Mouse (Mus musculus): ENCODE measurements around the gene Lurap1l. TPM values are rescaled to one million over a fixed set of nuclear protein-coding genes. Genes with fewer than 3 reads are reported as not detected.
A peak's percentile ranks its signal among the peaks of the same experiment; 100 is the strongest.

Gene Lurap1l
- polyA plus RNA-seq (2015; fragmentation: Nextera tagmentation; extraction: Ambion mirVana), result 33.9 and 37.3 TPM in 2 replicates

- Histone ChIP-seq H3K9me3 (no peaks in the 10 kb centered on the region), H3K36me3 (no peaks in the 10 kb centered on the region), H3K4me1 (peaks cover 3% of the 10 kb centered on the region; the same call in 1 of the 2 replicates), H3K4me3 (replicated peaks) (peak within 1 kb of the TSS; percentile 83), H3K9ac (peak within 1 kb of the TSS; percentile 80), H3K4me2 (peak within 1 kb of the TSS; percentile 88), H3K27ac (peak within 1 kb of the TSS; percentile 91), H3K27me3 (replicated peaks) (no peaks in the 10 kb centered on the region)
- ATAC-seq (ENCODE audit: insufficient read depth, low FRiP score, low read depth), result peak; percentile 66
- WGBS, result 0% methylated on average over 10 of the region's 10 CpGs
These were observed at the start of gene Lurap1l for GRCm38 (mm10) chr4:80910481-80910870. TSS of gene Lurap1l (plus strand) at chr4:80910646.

GRCm38 (mm10) chr4:80862962-80863361 is 47.5 kb upstream of the Lurap1l start:
- H3K36me3 ChIP-seq, result no peaks in the 10 kb centered on the region
- ATAC-seq (ENCODE audit: insufficient read depth, low FRiP score, low read depth), result no peak
- no peaks in the 10 kb centered on the region for H3K27me3 ChIP-seq (replicated peaks)
- no peak overlapping the region for H3K9ac ChIP-seq
- no peak overlapping the region for H3K4me2 ChIP-seq
- H3K9me3 ChIP-seq, result no peaks in the 10 kb centered on the region
- 0 out of 2 replicates have a peak, but pooled peaks cover 5% of the 10 kb centered on the region for H3K4me1 ChIP-seq
- 82% methylated on average over 9 of the region's 9 CpGs for WGBS
- no peak overlapping the region for H3K4me3 ChIP-seq (replicated peaks)
- H3K27ac ChIP-seq, result no peak overlapping the region

GRCm38 (mm10) chr4:80863906-80864305 is 46.5 kb upstream of the Lurap1l start:
- no peak for ATAC-seq (ENCODE audit: insufficient read depth, low FRiP score, low read depth)
- no peak overlapping the region for H3K9ac ChIP-seq
- H3K27me3 ChIP-seq (replicated peaks), result no peaks in the 10 kb centered on the region
- H3K4me2 ChIP-seq, result no peak overlapping the region
- H3K4me1 ChIP-seq, result 0 out of 2 replicates have a peak, but pooled peaks cover 5% of the 10 kb centered on the region
- H3K9me3 ChIP-seq, result no peaks in the 10 kb centered on the region
- H3K27ac ChIP-seq, result no peak overlapping the region
- no peak overlapping the region for H3K4me3 ChIP-seq (replicated peaks)
- no peaks in the 10 kb centered on the region for H3K36me3 ChIP-seq
- 64% methylated on average over 7 of the region's 7 CpGs for WGBS

- H3K27me3 ChIP-seq (replicated peaks), result no peaks in the 10 kb centered on the region
- H3K9me3 ChIP-seq, result no peaks in the 10 kb centered on the region
- 2% methylated on average over 17 of the region's 17 CpGs for WGBS
- no peaks in the 10 kb centered on the region for H3K36me3 ChIP-seq
- peak overlapping the region; percentile 70 for H3K4me2 ChIP-seq
- ATAC-seq (ENCODE audit: insufficient read depth, low FRiP score, low read depth), result no peak; the same call in 1 of the 2 replicates
- peak overlapping the region; percentile 37 for H3K4me3 ChIP-seq (replicated peaks)
- no peak overlapping the region for H3K27ac ChIP-seq
- H3K4me1 ChIP-seq, result 0 out of 2 replicates have a peak, but pooled peaks cover 5% of the 10 kb centered on the region
- H3K9ac ChIP-seq, result peak overlapping the region; percentile 4; the same call in 1 of the 2 replicates
These were observed 45.9 kb upstream of the Lurap1l start for GRCm38 (mm10) chr4:80864511-80864922.

- no peaks in the 10 kb centered on the region for H3K36me3 ChIP-seq
- ATAC-seq (ENCODE audit: insufficient read depth, low FRiP score, low read depth), result no peak
- no peak overlapping the region for H3K27ac ChIP-seq
These were observed 44.4 kb upstream of the Lurap1l start for GRCm38 (mm10) chr4:80866065-80866464.

GRCm38 (mm10) chr4:80869598-80869997 is 40.8 kb upstream of the Lurap1l start:
- H3K9ac ChIP-seq, result no peak overlapping the region
- H3K36me3 ChIP-seq, result no peaks in the 10 kb centered on the region
- H3K4me3 ChIP-seq (replicated peaks), result no peak overlapping the region
- H3K9me3 ChIP-seq, result no peaks in the 10 kb centered on the region
- H3K4me1 ChIP-seq, result 0 out of 2 replicates have a peak, but pooled peaks cover 2% of the 10 kb centered on the region
- no peak overlapping the region for H3K4me2 ChIP-seq
- H3K27me3 ChIP-seq (replicated peaks), result no peaks in the 10 kb centered on the region
- 51% methylated on average over 2 of the region's 2 CpGs for WGBS
- no peak overlapping the region for H3K27ac ChIP-seq
- ATAC-seq (ENCODE audit: insufficient read depth, low FRiP score, low read depth), result no peak

More at GRCm38 (mm10) chr4:80866065-80866464, 44.4 kb upstream of the Lurap1l start:
- H3K4me1 ChIP-seq, result 0 out of 2 replicates have a peak, but pooled peaks cover 5% of the 10 kb centered on the region
- WGBS, result 14% methylated on average over 5 of the region's 5 CpGs
- H3K9me3 ChIP-seq, result no peaks in the 10 kb centered on the region
- H3K27me3 ChIP-seq (replicated peaks), result no peaks in the 10 kb centered on the region
- no peak overlapping the region for H3K4me3 ChIP-seq (replicated peaks)
- no peak overlapping the region for H3K4me2 ChIP-seq
- no peak overlapping the region for H3K9ac ChIP-seq

- H3K27me3 ChIP-seq (replicated peaks), result no peaks in the 10 kb centered on the region
- H3K9me3 ChIP-seq, result no peaks in the 10 kb centered on the region
- no peaks in the 10 kb centered on the region for H3K36me3 ChIP-seq
- H3K9ac ChIP-seq, result no peak overlapping the region
- WGBS, result 44% methylated on average over 6 of the region's 6 CpGs
- no peak overlapping the region for H3K4me3 ChIP-seq (replicated peaks)
- no peak overlapping the region for H3K4me2 ChIP-seq
- H3K27ac ChIP-seq, result no peak overlapping the region
- no peaks in the 10 kb centered on the region for H3K4me1 ChIP-seq
- peak; percentile 50; the same call in 1 of the 2 replicates for ATAC-seq (ENCODE audit: insufficient read depth, low FRiP score, low read depth)
These were observed 37.4 kb upstream of the Lurap1l start for GRCm38 (mm10) chr4:80872847-80873644.

GRCm38 (mm10) chr4:80874121-80874859 is 36.2 kb upstream of the Lurap1l start:
- H3K9ac ChIP-seq, result no peak overlapping the region
- no peak overlapping the region for H3K27ac ChIP-seq
- no peaks in the 10 kb centered on the region for H3K36me3 ChIP-seq
- no peaks in the 10 kb centered on the region for H3K4me1 ChIP-seq
- ATAC-seq (ENCODE audit: insufficient read depth, low FRiP score, low read depth), result peak; percentile 31; the same call in 1 of the 2 replicates
- 42% methylated on average over 5 of the region's 5 CpGs for WGBS
- no peaks in the 10 kb centered on the region for H3K9me3 ChIP-seq
- no peaks in the 10 kb centered on the region for H3K27me3 ChIP-seq (replicated peaks)
- no peak overlapping the region for H3K4me2 ChIP-seq
- no peak overlapping the region for H3K4me3 ChIP-seq (replicated peaks)

- Histone ChIP-seq H3K27ac (no peak overlapping the region), H3K4me1 (no peaks in the 10 kb centered on the region), H3K9me3 (no peaks in the 10 kb centered on the region), H3K4me3 (replicated peaks) (no peak overlapping the region), H3K36me3 (no peaks in the 10 kb centered on the region), H3K9ac (no peak overlapping the region), H3K4me2 (no peak overlapping the region), H3K27me3 (replicated peaks) (no peaks in the 10 kb centered on the region)
- WGBS, result 62% methylated on average over 4 of the region's 4 CpGs
- no peak for ATAC-seq (ENCODE audit: insufficient read depth, low FRiP score, low read depth)
These were observed 35.4 kb upstream of the Lurap1l start for GRCm38 (mm10) chr4:80875055-80875454.

- 77% methylated on average over 1 of the region's 1 CpGs for WGBS
- ATAC-seq (ENCODE audit: insufficient read depth, low FRiP score, low read depth), result no peak
- Histone ChIP-seq H3K36me3 (no peaks in the 10 kb centered on the region), H3K9me3 (no peaks in the 10 kb centered on the region), H3K9ac (no peak overlapping the region), H3K4me3 (replicated peaks) (no peak overlapping the region), H3K4me2 (no peak overlapping the region), H3K27me3 (replicated peaks) (no peaks in the 10 kb centered on the region), H3K27ac (no peak overlapping the region), H3K4me1 (no peaks in the 10 kb centered on the region)
These were observed 28.3 kb upstream of the Lurap1l start for GRCm38 (mm10) chr4:80881996-80882599.

- WGBS, result 66% methylated on average over 4 of the region's 4 CpGs
- H3K27me3 ChIP-seq (replicated peaks), result no peaks in the 10 kb centered on the region
These were observed 23.8 kb upstream of the Lurap1l start for GRCm38 (mm10) chr4:80886631-80887030.

More at GRCm38 (mm10) chr4:80886631-80887030, 23.8 kb upstream of the Lurap1l start:
- Histone ChIP-seq H3K27ac (no peak overlapping the region), H3K4me2 (no peak overlapping the region), H3K36me3 (no peaks in the 10 kb centered on the region), H3K9ac (no peak overlapping the region), H3K4me1 (no peaks in the 10 kb centered on the region), H3K9me3 (no peaks in the 10 kb centered on the region), H3K4me3 (replicated peaks) (no peak overlapping the region)
- ATAC-seq (ENCODE audit: insufficient read depth, low FRiP score, low read depth), result no peak

All from stomach, embryonic 15.5 days (tissue).